Mouse (Mus musculus) erythroid progenitor cell, adult 5-6 weeks (primary cell): ENCODE results near the gene Edem3. TPM values are rescaled to one million over a fixed set of nuclear protein-coding genes. Genes with fewer than 3 reads are reported as not detected.

ENCODE experiments used
- ATAC-seq: replicated peaks from 2 replicates; pipeline ENCODE4 v1.8.0; 2016; ENCODE audit warnings: moderate number of reproducible peaks, mild to moderate bottlenecking, moderate TSS enrichment, inconsistent platforms; ENCODE audit not compliant: poor library complexity, low FRiP score, severe bottlenecking
- total RNA-seq, 2 experiments: library from RNA; stranded (forward) in 1 of 2; stranded (reverse) in 1 of 2; fragments of 150-400 nt in 1 of 2; fragments of 186-747, 209-891 nt in 1 of 2; gene quantifications; 2 replicates each; pipeline versions ENCODE4 v1.2.3 to v1.2.4; 2015 to 2017; ENCODE audit warnings: low replicate concordance in 2 of 2

Edem3 gene
- total RNA-seq (2015; ENCODE audit: low replicate concordance), result 15.5 and 16.6 TPM in 2 replicates
- total RNA-seq (2017; ENCODE audit: low replicate concordance), result 21.2 and 22.6 TPM in 2 replicates

DNA sequence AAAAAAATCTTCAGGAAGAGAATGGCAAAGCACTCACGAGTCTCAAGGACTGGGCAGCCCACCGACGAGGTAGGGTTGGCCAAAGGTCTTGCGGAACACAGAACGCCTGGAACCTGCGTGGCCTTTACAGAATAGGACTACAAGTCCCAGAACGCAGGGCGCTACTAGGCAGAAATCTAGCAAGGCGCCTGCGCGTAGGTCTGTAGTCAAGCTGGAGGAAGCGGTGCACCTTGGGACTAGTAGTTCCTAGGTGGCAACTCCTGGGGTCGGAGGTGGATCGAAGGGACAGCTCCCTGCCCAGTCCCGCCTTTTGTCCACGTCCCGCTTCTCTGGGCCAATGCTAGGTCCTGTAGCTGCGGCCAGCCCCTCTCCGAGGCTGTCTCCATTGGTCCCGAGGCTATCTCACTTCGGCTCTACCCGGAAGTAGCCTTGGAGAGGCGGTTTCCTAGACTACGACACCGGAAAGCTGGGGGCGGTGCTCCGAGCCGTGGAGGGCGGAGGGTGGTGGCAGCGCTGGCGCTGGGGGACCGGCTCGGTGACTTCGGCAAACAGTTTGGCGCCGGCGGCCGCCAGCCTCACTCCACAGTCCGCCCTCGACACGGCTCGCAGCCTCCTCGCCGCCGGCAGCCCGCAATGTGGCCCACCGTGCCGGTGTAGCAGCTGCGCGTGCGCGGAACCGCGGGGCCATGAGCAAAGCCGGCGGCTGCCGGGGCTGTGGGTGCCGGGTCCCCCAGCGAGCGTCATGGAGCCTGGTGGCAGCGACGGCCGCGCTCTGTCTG, at the start of gene Edem3:
Gene Edem3 (plus strand): TSS at position 491 of the 779 bp plus-strand sequence.
- ATAC-seq, result peak; percentile 96

DNA sequence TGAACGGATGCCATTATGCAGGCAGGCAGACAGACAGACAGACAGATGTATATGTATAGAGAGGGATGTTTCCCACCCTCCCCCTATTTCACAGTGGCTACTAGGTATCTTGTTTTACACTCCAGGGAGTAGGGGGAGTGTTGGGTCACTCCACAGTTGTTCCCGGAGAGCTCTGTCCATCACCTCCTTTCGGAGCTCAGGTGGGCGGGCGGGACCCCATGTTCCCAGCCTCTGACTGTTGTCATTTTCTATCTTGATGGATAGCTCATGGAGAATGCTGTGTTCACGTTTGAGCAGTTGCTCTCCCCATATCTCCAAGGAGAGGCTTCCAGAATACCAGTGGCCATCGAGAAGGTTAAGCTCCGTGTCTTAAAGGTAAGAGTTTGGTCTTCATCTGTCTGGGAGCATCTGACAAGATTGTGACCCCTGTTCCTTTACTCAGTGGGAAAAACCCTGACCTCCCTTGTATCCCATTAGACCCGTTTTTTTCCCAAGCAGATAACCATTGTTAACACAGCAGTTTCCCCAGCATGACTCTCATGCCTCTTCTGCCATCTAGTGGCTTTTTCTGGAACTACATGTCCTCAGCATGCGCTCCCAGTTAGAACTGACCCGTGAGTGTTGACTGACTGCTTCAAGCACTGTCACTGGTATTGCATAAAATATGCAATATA, 49.3 kb upstream of the Edem3 start:
- ATAC-seq, result peak; percentile 66

DNA sequence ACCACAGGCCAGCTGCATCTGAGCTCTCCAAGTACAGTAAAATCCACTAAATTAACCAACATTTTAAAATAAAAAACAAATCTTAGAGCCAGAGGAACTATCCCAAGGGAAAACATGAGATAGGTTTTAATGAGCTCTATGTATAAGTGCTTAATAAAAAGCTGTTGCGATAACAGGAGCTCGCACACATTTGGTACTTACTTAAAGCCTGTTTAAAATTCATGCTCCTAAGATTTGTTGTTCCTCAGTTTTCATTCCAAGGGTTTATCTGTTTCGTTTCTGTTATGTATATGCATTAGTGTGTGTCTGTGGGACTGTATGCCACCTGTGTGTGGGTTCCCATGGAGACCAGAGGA, 48.8 kb upstream of the Edem3 start:
- ATAC-seq, result no peak

DNA sequence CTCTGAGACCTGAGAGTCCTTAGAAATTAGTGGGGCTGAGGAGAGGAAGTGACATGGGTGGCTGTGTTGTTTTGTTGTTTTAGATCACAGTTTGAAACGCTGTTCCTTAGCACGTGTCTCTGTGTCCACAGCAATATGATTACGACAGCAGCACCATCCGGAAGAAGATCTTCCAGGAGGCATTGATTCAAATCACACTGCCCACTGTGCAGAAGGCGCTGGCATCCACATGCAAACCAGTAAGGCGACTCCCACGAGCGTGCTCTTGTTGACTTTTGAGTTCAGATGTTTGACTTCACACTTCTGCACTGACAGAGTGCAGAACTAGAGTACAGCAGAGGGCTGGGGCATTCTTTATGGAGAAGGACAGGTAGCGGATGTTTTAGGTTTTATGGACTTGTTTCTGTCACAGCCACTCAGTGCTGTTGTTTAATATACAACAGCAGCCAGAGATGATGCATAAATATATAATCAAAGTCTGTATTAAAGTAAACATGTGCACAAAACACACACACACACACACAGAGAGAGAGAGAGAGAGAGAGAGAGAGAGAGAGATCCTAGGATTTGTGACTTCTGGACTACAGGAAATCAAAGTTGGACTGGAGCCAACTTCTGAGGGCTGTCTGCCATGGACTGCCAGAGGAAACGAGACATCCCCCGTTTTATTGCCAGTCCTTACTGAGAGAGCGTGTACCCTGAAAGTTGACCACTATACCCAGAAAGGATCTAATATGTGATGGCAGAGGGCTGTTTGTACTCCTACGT, 46.0 kb upstream of the Edem3 start:
- ATAC-seq, result no peak

DNA sequence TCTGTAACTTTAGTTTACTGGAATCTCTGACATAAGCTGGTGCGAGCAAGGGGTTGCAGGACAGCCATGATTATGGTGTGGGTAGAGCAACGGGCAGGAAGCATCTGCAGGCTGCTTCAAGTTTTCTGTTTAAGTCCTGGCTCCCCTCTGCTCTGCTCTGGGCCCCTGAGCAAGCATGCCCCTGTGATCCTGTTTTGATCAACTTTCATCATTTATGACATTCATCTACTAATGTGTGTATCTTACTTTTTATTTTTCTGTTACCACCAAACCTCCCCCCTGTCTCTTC, 45.5 kb upstream of the Edem3 start:
- no peak for ATAC-seq

DNA sequence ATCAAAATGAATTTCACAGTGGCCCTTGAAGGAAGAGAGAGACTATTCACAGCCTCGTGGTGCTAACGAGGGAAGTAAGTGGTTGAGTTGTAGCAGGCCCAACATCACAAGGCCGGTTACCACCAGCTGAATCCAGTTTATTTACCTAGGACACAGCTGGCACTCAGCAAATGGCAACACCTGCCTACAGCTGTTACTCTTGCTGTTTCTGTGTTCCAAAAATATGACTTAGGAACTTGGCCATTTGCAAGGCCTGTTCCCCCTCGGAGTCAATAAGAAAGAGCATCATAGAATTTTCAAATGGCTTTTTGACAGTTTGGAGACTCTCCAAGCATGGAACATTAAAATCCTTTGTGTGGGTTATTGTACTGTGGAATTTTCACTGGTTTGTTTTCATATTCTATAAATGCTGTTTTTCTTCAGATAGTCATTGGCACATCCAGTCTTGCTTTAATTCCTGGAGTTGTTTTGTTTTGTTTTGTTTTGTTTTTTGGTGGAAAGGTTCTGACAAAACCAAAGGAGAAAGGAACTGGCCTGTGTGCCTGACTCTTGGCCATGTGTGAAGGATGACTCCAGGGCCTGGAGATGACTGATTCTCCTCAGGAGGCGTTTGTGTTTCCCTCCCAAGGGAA, 44.6 kb upstream of the Edem3 start:
- no peak for ATAC-seq

DNA sequence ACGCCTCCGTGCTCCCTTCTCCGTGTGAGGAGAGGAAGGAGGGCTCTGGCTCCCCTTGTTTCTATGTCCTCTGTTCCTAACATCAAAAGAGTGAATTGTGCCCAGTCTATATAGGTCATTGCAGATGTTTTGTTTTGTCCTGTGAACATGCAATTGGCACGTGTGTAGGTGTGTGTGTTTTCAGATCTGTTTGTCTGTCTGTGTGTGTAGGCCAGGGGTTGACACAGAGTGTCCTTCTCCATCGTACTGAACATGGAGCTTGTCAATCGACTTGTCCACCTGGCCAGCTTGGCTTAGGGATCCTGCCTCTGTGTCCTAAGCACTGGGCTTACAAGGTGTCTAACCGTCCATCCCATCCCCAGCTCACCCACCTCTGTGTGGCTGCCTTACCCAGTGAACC, 44.1 kb upstream of the Edem3 start:
- no peak for ATAC-seq

DNA sequence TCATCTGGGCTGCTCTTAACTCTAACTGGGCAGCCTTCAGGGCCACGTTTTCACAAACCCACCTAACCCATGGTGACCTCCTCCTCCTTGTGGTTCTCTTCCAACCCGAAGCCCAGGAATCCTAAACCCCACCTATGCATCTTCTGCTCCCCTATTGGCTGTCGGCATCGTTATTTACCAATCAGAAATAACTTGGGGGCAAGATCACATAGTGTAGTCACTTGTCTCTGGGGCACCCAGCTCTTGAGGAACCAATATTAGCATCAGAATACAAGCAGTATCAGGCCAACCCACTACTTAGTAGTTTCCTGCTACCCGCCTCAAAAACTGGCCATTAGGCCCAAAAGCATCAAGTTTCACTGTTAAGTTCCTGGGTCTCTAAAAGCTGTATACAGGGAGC, 42.5 kb upstream of the Edem3 start:
- no peak for ATAC-seq

DNA sequence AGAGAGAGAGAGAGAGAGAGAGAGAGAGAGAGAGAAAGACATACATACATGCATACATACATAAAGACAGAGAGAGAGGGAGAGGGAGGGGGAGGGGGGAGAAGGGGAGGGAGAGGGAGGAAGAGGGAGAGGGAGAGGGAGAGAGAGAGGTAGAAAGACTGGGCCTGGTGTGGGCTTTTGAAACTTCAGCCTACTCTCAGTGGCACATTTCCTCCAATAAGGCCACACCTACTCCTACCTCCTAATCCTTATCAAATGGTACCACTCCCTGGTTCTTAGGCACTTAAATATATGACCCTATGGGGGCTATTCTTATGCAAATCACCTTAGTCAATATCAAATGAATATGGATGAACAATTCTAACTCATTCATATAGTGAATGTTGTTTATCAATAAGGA, 41.5 kb upstream of the Edem3 start:
- no peak for ATAC-seq

DNA sequence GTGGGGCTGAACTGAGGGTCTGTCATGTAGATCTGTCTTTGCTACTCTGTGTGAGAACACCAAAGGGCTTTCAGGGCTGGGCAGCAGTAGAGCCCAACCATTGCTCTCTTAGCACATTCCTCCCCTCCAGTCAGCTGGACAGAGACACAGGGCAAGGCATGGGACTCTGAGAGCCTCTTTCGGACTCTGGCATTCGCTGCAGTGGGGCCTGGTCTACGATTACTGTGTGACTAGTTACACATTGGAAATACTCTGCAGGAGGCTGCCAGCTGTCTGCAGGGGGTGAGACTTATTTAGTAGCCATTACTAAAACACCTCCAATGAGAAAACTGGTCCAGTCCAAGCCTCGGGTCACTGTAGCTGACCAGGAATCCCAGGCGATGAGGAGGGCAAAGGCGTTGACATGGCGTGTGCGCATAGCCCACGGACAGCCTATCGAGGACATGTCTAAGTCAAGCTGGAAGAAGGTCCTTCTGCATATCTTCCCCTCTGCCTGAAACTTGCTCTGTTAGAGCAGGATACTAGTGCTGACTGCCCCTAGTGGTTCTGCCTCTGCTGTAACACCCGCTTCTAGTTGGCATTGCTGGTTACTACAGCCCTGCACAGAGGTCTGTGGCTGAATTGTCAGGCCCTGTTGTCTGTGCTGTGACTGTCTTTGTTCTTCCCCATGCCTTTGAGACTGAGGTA, 39.0 kb upstream of the Edem3 start:
- ATAC-seq, result no peak

DNA sequence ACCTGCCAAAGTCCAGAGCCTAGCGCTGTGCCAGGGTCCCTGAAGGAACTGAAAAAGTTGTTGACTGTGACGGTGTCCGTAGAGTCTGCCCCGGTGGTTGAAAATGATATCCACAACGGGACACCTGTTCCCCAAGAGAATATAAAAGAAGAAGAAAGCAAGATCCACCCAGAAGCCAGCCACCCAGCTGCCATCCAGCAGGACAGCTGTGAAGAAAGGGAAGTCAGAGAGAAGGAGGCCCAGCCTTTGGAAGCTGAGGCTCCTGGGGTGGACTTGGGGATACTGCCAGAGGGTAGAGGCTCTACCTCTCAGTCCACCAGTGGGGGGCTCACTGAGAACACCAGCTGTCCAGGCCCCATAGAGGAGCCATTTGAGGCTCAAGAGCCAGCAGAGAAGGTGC, 37.5 kb upstream of the Edem3 start:
- no peak for ATAC-seq

DNA sequence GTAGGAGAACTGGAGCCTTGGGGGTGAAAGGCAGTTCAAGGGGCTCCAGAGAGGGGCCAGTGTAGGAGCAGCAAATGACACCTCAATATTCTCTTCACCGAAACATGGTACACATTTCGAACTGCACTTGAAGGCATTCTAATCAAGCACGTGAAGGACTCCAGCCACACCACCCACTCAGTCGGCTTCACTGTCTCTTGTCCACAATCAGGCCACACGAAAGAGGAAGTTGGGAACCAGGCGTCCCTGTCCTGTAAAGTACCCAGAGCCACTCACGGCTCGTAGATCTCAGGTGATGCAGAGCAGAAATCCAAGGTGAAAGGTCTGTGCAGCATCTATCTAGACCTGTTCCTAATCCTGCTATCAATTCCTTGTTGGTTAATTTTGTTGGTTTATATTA, 36.6 kb upstream of the Edem3 start:
- no peak for ATAC-seq

DNA sequence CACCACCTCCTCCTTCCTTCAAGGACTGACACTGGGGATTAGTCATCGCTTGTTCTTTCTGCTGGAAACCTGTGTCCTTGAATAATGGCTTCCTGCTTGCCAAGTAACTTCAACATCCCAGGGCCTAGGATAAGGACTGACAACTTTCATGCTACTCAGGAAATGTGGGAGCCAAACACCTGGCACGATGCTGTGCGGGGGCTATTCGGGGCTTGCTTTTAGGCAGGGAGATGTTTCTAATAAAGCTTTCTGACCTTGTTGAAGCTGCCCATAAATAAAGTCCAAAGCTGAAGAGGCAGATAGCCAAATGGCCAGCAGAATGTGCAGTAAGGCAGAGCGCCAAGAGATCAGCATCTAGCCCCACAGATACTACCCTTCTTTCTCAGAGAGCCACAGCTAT, 35.3 kb upstream of the Edem3 start:
- ATAC-seq, result no peak

DNA sequence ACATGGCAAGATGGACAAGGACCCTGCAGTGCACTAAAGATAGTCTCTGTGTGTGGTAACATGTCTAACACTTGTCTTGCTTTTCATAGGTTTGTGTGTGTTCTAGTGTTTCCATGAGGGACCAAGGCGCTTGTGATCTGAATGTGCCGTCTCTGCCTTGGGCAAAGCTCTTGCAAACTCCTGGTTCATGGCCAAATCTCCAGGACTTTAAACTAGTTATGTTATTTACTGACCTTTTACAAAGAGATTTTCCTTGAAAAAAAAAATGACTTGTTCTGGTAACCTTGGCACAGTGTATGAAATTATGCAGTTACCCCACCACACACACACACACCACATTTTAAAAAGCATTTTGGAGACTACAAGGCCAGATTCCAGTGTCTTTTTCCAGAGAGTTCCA, 34.6 kb upstream of the Edem3 start:
- no peak for ATAC-seq

DNA sequence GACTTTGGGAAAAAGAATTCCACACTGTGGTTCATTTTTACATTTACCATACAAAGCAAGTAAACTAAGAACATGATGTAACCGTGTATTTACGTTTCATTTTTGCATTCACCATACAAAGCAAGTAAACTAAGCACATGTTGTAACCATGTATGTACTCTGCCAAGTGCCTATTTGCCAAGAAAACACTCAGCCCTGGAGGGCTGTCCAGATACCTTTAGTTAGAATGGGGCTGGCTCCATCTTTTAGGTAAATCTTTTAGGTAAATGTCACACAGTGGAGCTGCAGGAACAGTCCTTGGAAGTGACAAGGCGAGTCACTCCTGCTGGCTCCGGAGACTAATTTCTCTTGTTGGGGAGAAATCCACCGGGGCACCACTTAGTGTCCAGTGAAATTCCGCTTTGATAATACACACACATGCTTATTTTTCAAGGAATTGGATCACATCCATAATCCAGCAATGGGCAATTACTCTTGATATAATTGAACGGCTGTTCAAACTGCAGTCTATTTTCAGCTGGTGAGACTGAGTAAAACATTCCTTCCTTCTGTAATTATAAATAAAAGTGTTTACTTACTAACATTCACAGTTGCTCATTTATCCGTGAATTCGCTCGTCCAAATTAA, 33.7 kb upstream of the Edem3 start:
- ATAC-seq, result no peak

DNA sequence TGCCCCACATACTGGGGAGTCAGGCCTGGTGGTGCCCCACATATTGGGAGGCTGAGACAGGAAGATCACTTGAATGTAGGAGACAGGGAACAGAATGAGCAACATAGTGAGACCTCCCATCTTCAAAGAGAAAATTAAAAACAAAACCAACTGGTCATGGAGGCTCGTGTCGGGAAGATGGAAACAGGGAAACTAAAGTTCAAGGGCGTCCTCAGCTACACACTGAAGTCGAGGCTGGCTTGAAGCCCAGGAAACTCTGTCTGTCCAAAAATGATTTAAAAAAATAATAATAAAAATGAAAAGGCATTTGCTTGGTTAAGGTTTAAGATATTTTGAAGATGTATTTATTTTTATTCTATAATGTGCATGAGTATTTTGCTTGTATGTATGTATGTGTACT, 31.4 kb upstream of the Edem3 start:
- no peak for ATAC-seq

DNA sequence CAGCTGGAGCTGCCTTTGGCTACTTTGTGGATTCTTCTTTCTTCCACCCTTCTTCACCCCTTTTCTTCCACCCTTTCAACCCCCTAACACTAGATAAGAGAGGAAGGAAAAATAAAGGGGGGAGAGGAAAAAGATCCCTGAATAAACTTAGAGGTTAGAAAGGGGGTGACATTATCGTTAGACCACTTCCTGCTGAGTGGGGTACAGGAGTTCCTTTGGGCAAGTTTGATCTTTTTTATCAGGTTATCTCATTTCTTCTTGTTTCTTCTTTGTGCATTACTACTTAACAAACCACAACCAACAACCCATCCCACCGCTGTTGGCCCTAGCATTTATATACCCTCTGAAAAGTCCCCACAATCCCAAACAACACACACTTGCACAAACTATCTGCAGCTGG, 29.6 kb upstream of the Edem3 start:
- ATAC-seq, result no peak

DNA sequence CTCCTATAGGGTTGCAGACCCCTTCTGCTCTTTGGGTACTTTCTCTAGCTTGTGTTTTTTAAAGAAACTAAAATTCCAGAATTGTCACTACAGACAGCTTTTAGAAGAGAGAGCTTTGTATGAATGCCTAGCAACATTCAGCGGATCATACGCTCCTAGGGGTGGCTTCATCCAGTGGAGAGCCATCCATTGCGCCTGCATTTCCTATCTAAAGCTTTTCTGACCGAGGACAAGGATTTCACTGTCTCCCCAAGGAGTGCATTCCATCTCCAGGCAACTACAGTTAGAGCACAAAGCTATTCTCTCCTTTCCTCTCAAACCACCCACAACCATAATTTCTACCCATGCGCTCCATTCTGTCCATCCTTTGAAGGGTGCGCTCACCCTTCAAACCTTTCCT, 28.8 kb upstream of the Edem3 start:
- ATAC-seq, result no peak

DNA sequence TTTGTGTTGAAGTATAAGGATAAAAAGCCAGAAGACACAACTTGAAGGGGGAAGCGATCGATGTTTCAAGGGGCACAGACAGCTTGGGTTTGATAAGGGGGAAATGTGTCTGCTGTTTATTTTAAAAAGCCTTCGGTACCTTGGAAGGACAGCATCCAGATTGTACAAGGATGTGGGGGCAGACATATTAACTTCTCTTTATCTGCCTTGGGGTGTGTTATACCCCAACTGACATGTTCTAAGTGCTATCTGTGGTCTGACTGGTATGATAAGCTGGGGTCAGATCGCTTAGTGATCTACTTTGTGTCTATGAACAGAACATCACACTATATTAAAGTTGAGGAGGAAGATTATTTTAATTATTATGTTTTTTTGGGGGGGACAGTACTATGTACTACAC, 27.0 kb upstream of the Edem3 start:
- ATAC-seq, result no peak

DNA sequence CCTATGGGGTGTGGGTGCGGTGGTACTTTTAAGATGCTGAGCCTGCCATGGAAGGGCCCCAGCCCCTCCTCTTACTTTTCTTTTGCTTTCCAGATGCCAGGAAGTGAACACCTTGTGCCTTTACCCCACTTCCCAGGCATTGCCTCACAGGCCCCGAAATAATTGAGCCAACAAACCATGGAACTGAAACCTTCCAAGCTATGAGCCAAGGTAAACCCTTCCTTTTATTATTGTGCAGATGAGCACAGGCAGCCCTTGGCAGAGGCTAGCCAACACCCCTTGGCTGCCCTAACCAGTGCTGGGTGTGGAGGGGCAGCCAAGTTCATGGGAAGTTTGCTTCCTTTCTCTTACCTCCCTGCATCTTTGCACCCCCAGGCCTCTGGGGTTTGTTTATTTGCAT, 18.0 kb upstream of the Edem3 start:
- ATAC-seq, result no peak
